Mouse (Mus musculus): ENCODE results near the gene Cd55b.

DNA sequence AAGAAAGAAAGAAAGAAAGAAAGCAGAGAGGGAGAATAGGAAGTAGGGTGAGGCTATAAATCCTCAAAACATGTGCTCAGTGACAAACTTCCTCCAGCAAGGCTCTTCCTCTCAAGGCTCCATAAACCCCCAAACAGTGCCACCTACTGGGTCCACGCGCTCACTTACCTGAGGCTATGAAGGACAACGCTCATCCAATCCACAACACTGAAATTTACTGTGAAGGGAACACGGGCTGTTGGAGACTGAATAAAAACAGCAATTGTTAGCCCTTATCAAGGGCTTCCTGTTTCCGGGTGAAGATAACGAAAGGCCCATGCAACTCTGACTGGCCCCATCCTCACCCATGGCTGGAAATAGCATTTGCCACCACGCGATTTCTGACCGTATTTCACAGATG lies 80.4 kb downstream of the Cd55b start:
- TF ChIP-seq CTCF (IDR thresholded peaks at IDR 0.05; ENCODE audit: control insufficient read depth, insufficient read depth, insufficient replicate concordance, low read depth, low read length) (no peak), POLR2A (IDR thresholded peaks at IDR 0.05; ENCODE audit: control insufficient read depth, low read depth, low read length) (no peak)

All from testis, adult 2 months (tissue).